Mouse (Mus musculus): ENCODE measurements around the gene BC004004.

DNA sequence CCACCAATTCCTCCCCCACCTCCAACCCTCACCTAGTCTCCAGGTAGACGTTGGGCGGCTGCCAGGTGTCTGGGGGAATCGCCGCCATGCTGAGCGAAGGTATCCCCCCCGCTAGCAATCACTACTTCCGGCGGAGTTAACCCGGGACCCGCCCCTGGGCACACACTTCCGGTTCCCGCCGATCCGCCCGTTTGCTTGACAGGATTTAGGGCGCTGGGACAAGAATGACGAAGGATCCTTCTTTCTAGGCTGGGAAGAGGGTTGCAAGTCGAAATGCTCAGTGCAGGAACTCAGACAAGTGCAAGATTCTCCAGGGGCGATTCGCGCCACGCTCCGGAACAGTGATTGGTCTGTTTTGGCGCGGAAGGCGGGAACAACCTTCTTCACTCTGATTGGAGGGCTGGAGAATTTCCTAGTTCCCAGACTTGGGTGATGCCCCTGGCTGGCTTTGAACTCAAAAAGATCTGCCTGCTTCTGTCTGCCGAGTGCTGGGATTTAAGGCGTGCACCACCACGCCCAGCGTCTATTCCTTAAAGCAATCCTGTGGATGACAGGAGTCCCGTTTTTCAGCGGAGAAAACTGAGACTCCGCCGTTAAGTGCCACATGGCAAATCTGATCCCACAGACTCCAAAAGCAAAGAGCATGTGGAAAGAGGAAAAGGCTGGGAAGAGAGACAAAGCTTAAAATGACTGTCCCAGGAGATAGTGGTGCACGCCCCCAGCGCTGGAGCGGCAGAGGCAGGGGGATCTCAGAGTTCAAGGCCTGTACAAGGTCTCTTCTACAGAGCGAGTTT, 4.6 kb upstream of the BC004004 start, which contains the start of gene Ppil1:
- no peak for TF ChIP-seq CTCF (IDR thresholded peaks at IDR 0.05; ENCODE audit: extremely low read depth, insufficient read depth, insufficient read length, insufficient replicate concordance)
- TF ChIP-seq POLR2A (IDR thresholded peaks at IDR 0.05; ENCODE audit: low read depth, low read length): no peak; the same call in 1 of the 2 replicates
